Mouse (Mus musculus): ENCODE data around the gene I0C0044D17Rik. TPM values are rescaled to one million over a fixed set of nuclear protein-coding genes. Genes with fewer than 3 reads are reported as not detected.

I0C0044D17Rik gene
- polyA plus RNA-seq, 1 experiment from 2014 or later = not detected

GRCm38 (mm10) chr4:98838913-98839312 lies 15.3 kb upstream of the I0C0044D17Rik start:
- H3K27ac ChIP-seq (ENCODE audit: low read depth, low read length) = no peak overlapping the region
- WGBS (ENCODE audit: insufficient replicate concordance) = 87% methylated on average over 4 of the region's 4 CpGs
- no peaks in the 10 kb centered on the region for H3K4me1 ChIP-seq (ENCODE audit: control insufficient read depth, insufficient read depth, low read length)
- no peak overlapping the region for H3K4me2 ChIP-seq
- H3K27me3 ChIP-seq (ENCODE audit: control insufficient read depth, insufficient read depth, low read length) = no peaks in the 10 kb centered on the region
- ATAC-seq (replicated peaks; ENCODE audit: insufficient number of reproducible peaks, low FRiP score, low TSS enrichment) = no peak
- no peak overlapping the region for H3K4me3 ChIP-seq (ENCODE audit: low read depth, low read length)
- H3K9me3 ChIP-seq (replicated peaks; ENCODE audit: control insufficient read depth, low read length) = no peaks in the 10 kb centered on the region
- H3K36me3 ChIP-seq (ENCODE audit: control insufficient read depth, insufficient read depth, low read length) = no peaks in the 10 kb centered on the region
- H3K9ac ChIP-seq (ENCODE audit: low read depth, low read length) = no peak overlapping the region

GRCm38 (mm10) chr4:98837715-98838505 lies 14.3 kb upstream of the I0C0044D17Rik start:
- no peak overlapping the region for H3K9ac ChIP-seq (ENCODE audit: low read depth, low read length)
- no peak for ATAC-seq (replicated peaks; ENCODE audit: insufficient number of reproducible peaks, low FRiP score, low TSS enrichment)

GRCm38 (mm10) chr4:98836519-98836918 lies 12.9 kb upstream of the I0C0044D17Rik start:
- Histone ChIP-seq H3K27me3 (ENCODE audit: control insufficient read depth, insufficient read depth, low read length) (no peaks in the 10 kb centered on the region), H3K9me3 (replicated peaks; ENCODE audit: control insufficient read depth, low read length) (no peaks in the 10 kb centered on the region), H3K4me3 (ENCODE audit: low read depth, low read length) (no peak overlapping the region), H3K9ac (ENCODE audit: low read depth, low read length) (no peak overlapping the region), H3K4me1 (ENCODE audit: control insufficient read depth, insufficient read depth, low read length) (no peaks in the 10 kb centered on the region), H3K4me2 (no peak overlapping the region), H3K36me3 (ENCODE audit: control insufficient read depth, insufficient read depth, low read length) (no peaks in the 10 kb centered on the region), H3K27ac (ENCODE audit: low read depth, low read length) (no peak overlapping the region)
- ATAC-seq (replicated peaks; ENCODE audit: insufficient number of reproducible peaks, low FRiP score, low TSS enrichment) = no peak
- 26% methylated on average over 5 of the region's 5 CpGs for WGBS (ENCODE audit: insufficient replicate concordance)

More at GRCm38 (mm10) chr4:98837715-98838505, 14.3 kb upstream of the I0C0044D17Rik start:
- Histone ChIP-seq H3K4me1 (ENCODE audit: control insufficient read depth, insufficient read depth, low read length) (no peaks in the 10 kb centered on the region), H3K4me3 (ENCODE audit: low read depth, low read length) (no peak overlapping the region), H3K36me3 (ENCODE audit: control insufficient read depth, insufficient read depth, low read length) (no peaks in the 10 kb centered on the region), H3K4me2 (no peak overlapping the region), H3K27ac (ENCODE audit: low read depth, low read length) (no peak overlapping the region), H3K27me3 (ENCODE audit: control insufficient read depth, insufficient read depth, low read length) (no peaks in the 10 kb centered on the region), H3K9me3 (replicated peaks; ENCODE audit: control insufficient read depth, low read length) (no peaks in the 10 kb centered on the region)
- WGBS (ENCODE audit: insufficient replicate concordance) = 90% methylated on average over 16 of the region's 16 CpGs

GRCm38 (mm10) chr4:98834782-98835181 lies 11.1 kb upstream of the I0C0044D17Rik start:
- H3K9ac ChIP-seq (ENCODE audit: low read depth, low read length) = no peak overlapping the region
- WGBS (ENCODE audit: insufficient replicate concordance) = 75% methylated on average over 4 of the region's 4 CpGs
- H3K9me3 ChIP-seq (replicated peaks; ENCODE audit: control insufficient read depth, low read length) = no peaks in the 10 kb centered on the region
- no peak overlapping the region for H3K27ac ChIP-seq (ENCODE audit: low read depth, low read length)
- no peaks in the 10 kb centered on the region for H3K27me3 ChIP-seq (ENCODE audit: control insufficient read depth, insufficient read depth, low read length)
- no peak overlapping the region for H3K4me3 ChIP-seq (ENCODE audit: low read depth, low read length)
- H3K4me1 ChIP-seq (ENCODE audit: control insufficient read depth, insufficient read depth, low read length) = no peaks in the 10 kb centered on the region
- no peaks in the 10 kb centered on the region for H3K36me3 ChIP-seq (ENCODE audit: control insufficient read depth, insufficient read depth, low read length)
- no peak for ATAC-seq (replicated peaks; ENCODE audit: insufficient number of reproducible peaks, low FRiP score, low TSS enrichment)
- no peak overlapping the region for H3K4me2 ChIP-seq

- Histone ChIP-seq H3K4me3 (ENCODE audit: low read depth, low read length) (no peak overlapping the region), H3K4me2 (no peak overlapping the region), H3K27me3 (ENCODE audit: control insufficient read depth, insufficient read depth, low read length) (no peaks in the 10 kb centered on the region), H3K9ac (ENCODE audit: low read depth, low read length) (no peak overlapping the region), H3K36me3 (ENCODE audit: control insufficient read depth, insufficient read depth, low read length) (no peaks in the 10 kb centered on the region), H3K27ac (ENCODE audit: low read depth, low read length) (no peak overlapping the region), H3K4me1 (ENCODE audit: control insufficient read depth, insufficient read depth, low read length) (no peaks in the 10 kb centered on the region), H3K9me3 (replicated peaks; ENCODE audit: control insufficient read depth, low read length) (no peaks in the 10 kb centered on the region)
- no peak for ATAC-seq (replicated peaks; ENCODE audit: insufficient number of reproducible peaks, low FRiP score, low TSS enrichment)
- WGBS (ENCODE audit: insufficient replicate concordance) = 56% methylated on average over 1 of the region's 1 CpGs
Measured at GRCm38 (mm10) chr4:98831726-98832125, 8.1 kb upstream of the I0C0044D17Rik start.

GRCm38 (mm10) chr4:98826701-98827100 lies 3.1 kb upstream of the I0C0044D17Rik start:
- no peaks in the 10 kb centered on the region for H3K4me1 ChIP-seq (ENCODE audit: control insufficient read depth, insufficient read depth, low read length)
- H3K9ac ChIP-seq (ENCODE audit: low read depth, low read length) = no peak overlapping the region
- H3K27ac ChIP-seq (ENCODE audit: low read depth, low read length) = no peak overlapping the region
- WGBS (ENCODE audit: insufficient replicate concordance) = 41% methylated on average over 3 of the region's 3 CpGs
- H3K9me3 ChIP-seq (replicated peaks; ENCODE audit: control insufficient read depth, low read length) = no peaks in the 10 kb centered on the region
- H3K4me2 ChIP-seq = no peak overlapping the region
- H3K36me3 ChIP-seq (ENCODE audit: control insufficient read depth, insufficient read depth, low read length) = no peaks in the 10 kb centered on the region
- no peak overlapping the region for H3K4me3 ChIP-seq (ENCODE audit: low read depth, low read length)
- no peaks in the 10 kb centered on the region for H3K27me3 ChIP-seq (ENCODE audit: control insufficient read depth, insufficient read depth, low read length)
- ATAC-seq (replicated peaks; ENCODE audit: insufficient number of reproducible peaks, low FRiP score, low TSS enrichment) = no peak

GRCm38 (mm10) chr4:98823047-98823446 lies 593 bp downstream of the I0C0044D17Rik start:
- no peak overlapping the region for H3K9ac ChIP-seq (ENCODE audit: low read depth, low read length)
- no peak overlapping the region for H3K4me3 ChIP-seq (ENCODE audit: low read depth, low read length)
- H3K4me1 ChIP-seq (ENCODE audit: control insufficient read depth, insufficient read depth, low read length) = no peaks in the 10 kb centered on the region

GRCm38 (mm10) chr4:98822478-98822877 lies 1.2 kb downstream of the I0C0044D17Rik start:
- 52% methylated on average over 3 of the region's 3 CpGs for WGBS (ENCODE audit: insufficient replicate concordance)
- H3K4me2 ChIP-seq = no peak overlapping the region
- H3K9me3 ChIP-seq (replicated peaks; ENCODE audit: control insufficient read depth, low read length) = no peaks in the 10 kb centered on the region
- no peak overlapping the region for H3K27ac ChIP-seq (ENCODE audit: low read depth, low read length)
- no peak overlapping the region for H3K4me3 ChIP-seq (ENCODE audit: low read depth, low read length)
- H3K27me3 ChIP-seq (ENCODE audit: control insufficient read depth, insufficient read depth, low read length) = peaks cover 11% of the 10 kb centered on the region
- no peak overlapping the region for H3K9ac ChIP-seq (ENCODE audit: low read depth, low read length)
- no peaks in the 10 kb centered on the region for H3K4me1 ChIP-seq (ENCODE audit: control insufficient read depth, insufficient read depth, low read length)
- no peaks in the 10 kb centered on the region for H3K36me3 ChIP-seq (ENCODE audit: control insufficient read depth, insufficient read depth, low read length)
- no peak for ATAC-seq (replicated peaks; ENCODE audit: insufficient number of reproducible peaks, low FRiP score, low TSS enrichment)

More at GRCm38 (mm10) chr4:98823047-98823446, 593 bp downstream of the I0C0044D17Rik start:
- no peak overlapping the region for H3K4me2 ChIP-seq
- H3K27ac ChIP-seq (ENCODE audit: low read depth, low read length) = no peak overlapping the region
- WGBS (ENCODE audit: insufficient replicate concordance) = 78% methylated on average over 3 of the region's 3 CpGs
- H3K27me3 ChIP-seq (ENCODE audit: control insufficient read depth, insufficient read depth, low read length) = peaks cover 11% of the 10 kb centered on the region
- ATAC-seq (replicated peaks; ENCODE audit: insufficient number of reproducible peaks, low FRiP score, low TSS enrichment) = no peak
- H3K36me3 ChIP-seq (ENCODE audit: control insufficient read depth, insufficient read depth, low read length) = no peaks in the 10 kb centered on the region
- H3K9me3 ChIP-seq (replicated peaks; ENCODE audit: control insufficient read depth, low read length) = no peaks in the 10 kb centered on the region

GRCm38 (mm10) chr4:98819216-98819755 lies 4.4 kb downstream of the I0C0044D17Rik start:
- ATAC-seq (replicated peaks; ENCODE audit: insufficient number of reproducible peaks, low FRiP score, low TSS enrichment) = no peak
- WGBS (ENCODE audit: insufficient replicate concordance) = 64% methylated on average over 10 of the region's 10 CpGs
- no peak overlapping the region for H3K27ac ChIP-seq (ENCODE audit: low read depth, low read length)
- H3K4me2 ChIP-seq = no peak overlapping the region
- H3K27me3 ChIP-seq (ENCODE audit: control insufficient read depth, insufficient read depth, low read length) = peaks cover 27% of the 10 kb centered on the region
- H3K4me3 ChIP-seq (ENCODE audit: low read depth, low read length) = no peak overlapping the region
- H3K4me1 ChIP-seq (ENCODE audit: control insufficient read depth, insufficient read depth, low read length) = no peaks in the 10 kb centered on the region
- H3K9me3 ChIP-seq (replicated peaks; ENCODE audit: control insufficient read depth, low read length) = no peaks in the 10 kb centered on the region
- no peak overlapping the region for H3K9ac ChIP-seq (ENCODE audit: low read depth, low read length)
- no peaks in the 10 kb centered on the region for H3K36me3 ChIP-seq (ENCODE audit: control insufficient read depth, insufficient read depth, low read length)
